Mouse (Mus musculus) retina, adult 2 months (tissue): ENCODE measurements around the gene Ntm.

Source experiments
- DNase-seq: peaks from one replicate; pipeline ENCODE4 v3.0.0-alpha.2; 2012; ENCODE audit warnings: low read depth, low spot score

Ntm gene

GRCm38 (mm10) chr9:29759940-29760339, 203.0 kb downstream of the Ntm start:
- DNase-seq = no peak

GRCm38 (mm10) chr9:29759060-29759459, 203.9 kb downstream of the Ntm start:
- no peak for DNase-seq

GRCm38 (mm10) chr9:29754374-29754773, 208.6 kb downstream of the Ntm start:
- no peak for DNase-seq

GRCm38 (mm10) chr9:29751396-29751795, 211.5 kb downstream of the Ntm start:
- DNase-seq = no peak

DNA sequence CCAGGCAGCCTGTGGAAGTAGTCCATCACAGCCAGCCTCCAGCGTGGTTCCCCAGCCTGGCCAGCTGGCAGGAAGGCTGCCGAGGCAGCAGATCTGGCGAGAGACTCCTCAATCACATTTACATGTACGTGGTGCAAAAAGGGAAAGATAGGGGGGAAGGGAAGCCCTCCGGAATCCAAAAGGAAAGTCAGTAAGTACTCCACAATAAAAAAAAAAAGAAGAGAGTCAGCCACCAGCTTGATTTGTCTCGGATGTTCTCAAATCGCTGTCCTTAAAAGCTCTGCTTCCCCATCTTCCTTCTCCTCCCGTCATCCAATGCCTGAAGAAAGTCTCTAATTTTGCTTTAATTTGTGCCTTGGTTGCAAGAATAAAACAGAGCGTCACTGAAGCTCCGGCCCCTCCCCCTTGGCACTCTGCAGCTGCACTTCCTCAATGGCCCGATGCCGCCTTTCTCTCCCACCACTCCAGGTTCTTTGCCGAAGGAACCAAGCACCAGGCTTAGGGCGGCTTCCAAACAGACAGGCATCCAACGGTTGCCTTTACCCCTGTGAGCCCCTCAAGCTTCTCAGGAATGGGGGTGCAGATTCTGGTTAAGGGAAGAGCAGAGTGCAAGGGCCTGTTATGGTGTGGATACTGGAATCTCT, 212.4 kb downstream of the Ntm start:
- DNase-seq = no peak

DNA sequence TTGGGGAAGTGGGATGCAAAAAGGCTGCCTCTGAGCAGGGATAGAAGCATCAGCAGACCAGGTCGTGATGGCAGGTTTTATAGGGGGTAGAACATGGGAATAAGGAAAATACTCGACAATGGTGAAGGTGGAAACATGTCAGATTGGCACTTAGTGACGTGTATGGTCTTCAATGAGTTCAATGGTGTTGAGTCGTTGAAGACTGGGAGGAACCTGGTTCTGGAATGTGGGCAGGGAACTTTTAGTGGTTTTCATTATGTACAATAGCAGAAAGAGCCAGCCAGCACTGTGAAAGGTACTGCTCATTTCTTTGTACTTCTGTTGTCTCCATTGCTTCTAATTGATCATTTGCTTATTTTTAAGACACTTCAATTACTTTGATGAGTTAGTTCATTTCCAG, 214.9 kb downstream of the Ntm start:
- no peak for DNase-seq

DNA sequence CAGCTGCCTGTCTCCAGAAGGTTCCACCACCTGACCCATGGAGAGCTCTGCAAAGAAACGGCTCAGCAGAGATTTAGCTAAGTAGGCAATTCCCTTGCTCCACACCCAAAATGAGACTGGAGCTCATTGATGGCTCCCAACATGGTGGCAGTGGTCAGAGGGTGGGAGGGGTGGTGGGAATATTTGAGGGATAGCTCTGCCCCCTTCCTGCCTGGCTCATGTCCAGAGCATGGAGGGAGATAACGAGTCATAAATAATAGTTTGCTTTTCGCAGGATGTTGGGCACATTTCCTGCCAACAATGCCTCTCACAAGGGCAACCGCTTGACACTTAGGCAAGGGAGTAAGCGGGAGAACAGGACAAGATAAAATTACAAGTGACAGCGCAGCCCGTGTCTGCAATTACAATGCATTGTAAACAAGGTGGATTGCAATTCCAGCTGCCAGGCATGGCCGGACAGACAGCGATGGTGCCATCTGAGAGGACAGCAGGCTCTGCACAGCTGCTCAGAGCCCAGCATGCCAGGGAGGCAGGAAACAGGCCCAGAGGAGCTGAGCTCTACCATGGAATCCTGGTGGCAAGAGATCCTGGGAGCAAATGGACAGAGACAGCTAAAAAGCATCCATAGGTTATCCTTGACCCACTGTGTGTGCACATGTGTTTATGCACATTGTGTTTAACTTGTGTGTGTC, 224.0 kb downstream of the Ntm start:
- DNase-seq = no peak

DNA sequence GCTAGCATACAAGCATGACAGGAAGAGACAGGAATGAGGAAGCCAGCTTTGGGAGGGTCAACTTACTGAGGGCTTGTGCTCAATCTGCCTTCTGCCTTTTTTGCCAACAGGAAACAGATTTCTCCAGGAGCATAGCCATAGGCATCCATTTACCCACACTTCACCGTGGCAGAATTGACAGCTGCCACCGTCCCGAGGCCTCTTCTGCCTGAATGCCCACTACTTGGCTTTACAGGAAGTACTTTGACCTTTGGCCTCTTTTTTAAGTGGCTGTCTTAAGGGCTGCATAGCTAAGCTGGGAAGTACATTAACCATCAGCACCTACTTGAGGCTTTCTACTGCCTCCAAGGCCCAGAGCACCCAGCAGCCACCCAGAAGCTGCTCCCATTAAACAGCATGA, 226.9 kb downstream of the Ntm start:
- no peak for DNase-seq

DNA sequence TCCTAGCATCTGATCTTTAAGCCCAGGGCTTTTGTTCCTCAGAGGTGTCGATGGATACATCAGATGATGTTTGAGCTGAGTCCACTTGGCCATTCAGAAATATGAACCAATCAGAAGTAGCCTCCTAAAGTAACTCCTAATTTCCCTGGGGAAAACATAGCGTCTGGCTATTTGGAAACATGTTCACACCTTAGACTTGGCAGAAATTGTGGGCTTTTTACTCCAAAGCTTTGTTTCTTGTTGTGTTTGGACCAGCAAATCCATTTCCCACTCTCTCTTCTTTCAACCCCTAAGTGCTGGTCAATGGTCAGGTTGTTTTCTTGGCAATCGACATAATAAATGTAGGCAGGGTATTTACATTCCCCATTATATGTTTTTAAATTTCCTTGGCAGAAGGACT, 230.0 kb downstream of the Ntm start:
- no peak for DNase-seq

DNA sequence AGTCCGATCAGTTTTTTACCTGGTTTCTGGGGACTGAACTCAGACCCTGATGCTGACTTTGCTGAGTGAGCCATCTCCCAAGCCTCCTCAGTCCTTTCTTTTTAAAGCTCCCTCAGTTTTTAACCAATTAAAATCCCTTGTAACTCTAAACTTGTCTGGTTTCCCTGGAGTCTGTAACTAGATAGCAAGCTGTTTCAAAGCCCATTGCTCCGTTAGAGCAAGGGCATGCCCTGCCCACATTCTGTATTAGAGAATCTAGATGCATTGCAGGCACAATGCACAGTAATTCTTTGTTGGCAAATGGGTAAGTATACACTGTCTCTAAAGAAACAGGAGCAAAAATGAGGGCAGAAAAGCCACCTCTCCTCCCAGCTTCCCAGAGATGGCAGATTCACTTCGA, 231.3 kb downstream of the Ntm start:
- no peak for DNase-seq

DNA sequence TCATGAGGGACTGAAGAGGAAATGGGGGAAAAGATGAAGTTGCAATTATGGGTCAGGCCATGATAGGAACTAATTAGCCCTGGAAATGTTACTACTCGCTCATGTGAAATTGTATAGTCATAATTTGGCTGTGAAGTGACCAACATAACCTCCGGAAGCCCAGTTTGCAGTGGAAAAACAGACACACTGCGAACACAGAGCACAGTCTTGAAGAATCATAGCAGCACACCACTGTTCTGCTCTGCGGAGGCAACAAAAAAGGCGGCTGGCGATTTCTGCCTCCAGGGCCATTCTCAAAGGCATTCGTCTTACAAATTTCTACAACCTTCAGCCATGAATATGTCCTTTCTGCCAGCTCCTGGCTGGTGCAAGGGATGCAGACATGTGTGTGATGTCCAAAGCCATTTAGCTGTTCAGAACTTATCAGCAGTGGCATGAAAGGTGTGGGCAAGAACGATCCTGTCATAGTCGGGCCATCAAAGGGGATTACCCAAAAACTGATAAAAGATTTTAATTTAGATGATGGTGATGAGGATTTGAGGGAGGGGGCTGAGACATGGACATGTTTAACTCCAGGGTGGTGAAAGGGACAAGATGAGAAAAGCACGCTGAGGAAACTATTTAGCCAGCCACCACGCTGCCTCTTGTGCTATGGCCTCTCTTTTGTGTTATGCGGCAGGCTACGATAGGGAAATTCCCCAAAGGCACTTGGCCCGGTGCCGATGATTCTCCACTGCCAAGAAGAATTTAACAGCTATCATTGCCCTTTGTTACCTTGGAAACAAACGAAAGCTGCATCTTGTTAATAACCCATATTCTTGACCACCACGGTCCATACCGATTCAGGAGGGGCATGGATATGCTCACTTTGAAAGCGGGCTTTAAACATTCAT, 235.2 kb downstream of the Ntm start:
- DNase-seq = no peak

- no peak for DNase-seq
Observed at GRCm38 (mm10) chr9:29721461-29721860, 241.5 kb downstream of the Ntm start.

DNA sequence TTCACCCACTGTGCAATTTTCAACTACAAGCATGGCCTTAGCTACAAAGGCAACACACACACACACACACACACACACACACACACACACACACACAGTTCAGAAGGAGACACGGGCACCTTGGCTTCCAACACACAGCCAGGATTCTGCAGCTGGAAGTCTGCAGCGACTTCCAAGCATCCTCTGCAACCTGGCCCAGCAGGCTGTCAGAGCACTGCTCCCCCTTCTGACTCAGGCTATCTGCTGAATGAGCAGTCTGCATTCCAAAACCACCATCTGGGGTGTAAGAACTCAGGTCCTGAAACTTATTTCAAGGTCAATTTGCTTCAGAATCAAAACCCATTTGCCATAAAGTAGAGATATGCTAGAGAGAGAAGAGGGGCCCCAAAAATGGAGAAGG, 246.1 kb downstream of the Ntm start:
- DNase-seq = no peak

- no peak for DNase-seq
Observed at GRCm38 (mm10) chr9:29698276-29698675, 264.7 kb downstream of the Ntm start.

- DNase-seq = no peak
Observed at GRCm38 (mm10) chr9:29694151-29694550, 268.8 kb downstream of the Ntm start.

GRCm38 (mm10) chr9:29691186-29691855, 271.6 kb downstream of the Ntm start:
- DNase-seq = no peak

DNA sequence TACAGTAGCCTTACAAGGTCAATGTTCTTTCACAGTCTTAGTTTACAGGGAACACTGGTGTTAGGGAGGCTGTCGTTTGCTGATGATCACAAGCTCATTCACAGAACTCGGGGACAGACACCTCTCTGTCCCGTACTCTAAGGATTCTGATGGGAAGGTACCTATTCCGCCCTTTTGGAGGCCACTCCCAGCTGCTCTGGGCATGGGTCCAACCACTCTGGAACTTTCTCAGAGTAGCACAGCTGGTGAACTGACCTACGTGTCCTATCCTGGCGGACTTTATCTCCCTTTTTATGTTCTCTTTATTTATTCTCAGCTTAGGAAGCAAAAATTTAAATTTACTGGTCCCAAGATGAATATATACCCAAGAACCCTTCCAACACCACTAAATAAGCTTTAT, 280.7 kb downstream of the Ntm start:
- no peak for DNase-seq

DNA sequence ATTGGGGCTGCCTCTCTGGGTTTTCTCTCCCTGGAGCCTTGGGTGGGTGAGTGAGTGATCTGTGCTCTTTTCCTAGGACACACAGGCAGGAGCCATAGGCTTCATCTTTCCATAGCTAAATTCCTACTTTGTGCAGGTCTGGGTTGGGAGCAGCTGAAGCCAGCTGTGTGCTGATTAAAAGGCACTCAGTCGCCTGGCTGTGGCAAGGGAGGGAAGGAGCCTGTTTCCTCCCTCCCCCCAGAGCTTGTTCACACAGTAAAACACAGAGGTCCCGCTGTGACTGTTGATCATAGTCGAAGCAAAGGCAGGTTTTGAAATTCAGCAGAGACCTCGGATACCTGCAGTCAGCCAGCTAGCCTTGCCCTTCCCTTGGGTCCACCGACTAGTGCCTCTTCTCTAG, 282.3 kb downstream of the Ntm start:
- DNase-seq = no peak

- DNase-seq = no peak
Observed at GRCm38 (mm10) chr9:29673911-29674310, 289.0 kb downstream of the Ntm start.

GRCm38 (mm10) chr9:29671861-29672260, 291.1 kb downstream of the Ntm start:
- DNase-seq = no peak

DNA sequence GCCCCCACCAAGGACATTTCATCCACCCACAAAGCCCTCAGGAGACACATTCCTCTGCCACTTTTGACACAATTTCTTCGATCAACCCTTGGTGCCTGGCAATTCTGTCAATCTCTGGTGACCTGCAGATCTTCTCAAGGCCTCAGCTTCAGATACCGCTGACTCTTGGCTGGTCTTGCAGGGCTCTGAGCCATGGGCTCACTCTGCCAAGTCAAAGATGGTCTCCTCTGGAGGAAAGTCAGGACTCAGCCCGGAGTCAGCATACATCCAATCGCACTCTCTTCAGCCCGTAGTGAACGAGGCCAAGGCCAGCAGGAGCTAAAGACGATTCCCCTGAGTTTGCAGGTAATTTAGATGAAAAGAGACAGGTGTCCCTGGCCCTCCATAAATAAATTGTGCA, 299.7 kb downstream of the Ntm start:
- DNase-seq = no peak
